16 mouse cellular contexts compared by ENCODE assay signal in the genomic region with DNA sequence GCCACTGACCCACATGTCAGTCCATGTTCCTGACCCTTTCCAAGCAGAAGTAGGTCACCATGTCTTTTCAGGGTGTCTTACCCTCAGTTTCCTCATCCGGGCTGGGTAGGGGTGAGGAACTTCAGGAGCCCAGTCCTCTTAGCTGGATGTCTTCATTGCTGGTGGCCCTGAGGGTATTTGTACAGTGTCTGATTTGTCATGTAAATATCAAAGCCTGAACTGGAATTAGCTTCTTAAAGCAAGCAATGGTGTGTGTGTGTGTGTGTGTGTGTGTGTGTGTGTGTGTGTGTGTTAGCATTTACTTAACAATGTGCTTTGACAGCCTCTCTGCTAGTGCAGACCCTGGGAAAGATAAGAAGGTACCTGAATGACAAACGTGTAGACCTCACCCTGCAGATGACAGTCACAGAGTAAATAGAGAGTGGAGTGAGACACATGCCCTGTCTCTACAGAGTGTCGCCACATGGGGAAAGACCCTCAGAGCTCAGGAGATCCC.
"Had no signal": no experiment of that assay in that cellular context is flagged by ENCODE, and none has a peak within 500 bp of the region (broad histone marks: within the 10 kb centered on the region; RNA-seq: fewer than 3 reads in every experiment).

No protein-coding gene starts in this region.

- H3K4me1 ChIP-seq: stomach, embryonic 15.5 days had no signal

- H3K4me3 ChIP-seq: midbrain, embryonic 10.5 days; midbrain, embryonic 12.5 days; midbrain, embryonic 15.5 days; myocyte; neural tube, embryonic 13.5 days; neural tube, embryonic 15.5 days; stomach, embryonic 15.5 days had no signal

- H3K27ac ChIP-seq: midbrain, embryonic 10.5 days; midbrain, embryonic 12.5 days; midbrain, embryonic 15.5 days; neural tube, embryonic 13.5 days; neural tube, embryonic 15.5 days; stomach, embryonic 15.5 days; stomach, postnatal 0 days had no signal

- ATAC-seq: midbrain, embryonic 15.5 days had no signal

- H3K27me3 ChIP-seq: midbrain, embryonic 15.5 days; stomach, embryonic 15.5 days had no signal

- H3K36me3 ChIP-seq: midbrain, embryonic 10.5 days; midbrain, embryonic 12.5 days; midbrain, embryonic 15.5 days; neural tube, embryonic 13.5 days; neural tube, embryonic 15.5 days; stomach, embryonic 15.5 days had no signal

- H3K9me3 ChIP-seq: midbrain, embryonic 10.5 days; midbrain, embryonic 12.5 days; midbrain, embryonic 15.5 days; neural tube, embryonic 13.5 days; neural tube, embryonic 15.5 days; stomach, embryonic 15.5 days had no signal

- H3K4me2 ChIP-seq: lung, embryonic 14.5 days; midbrain, embryonic 12.5 days; midbrain, embryonic 15.5 days; neural tube, embryonic 13.5 days; neural tube, embryonic 15.5 days; stomach, embryonic 15.5 days had no signal

- H3K9ac ChIP-seq: lung, embryonic 14.5 days; midbrain, embryonic 12.5 days; midbrain, embryonic 15.5 days; neural tube, embryonic 15.5 days; stomach, embryonic 15.5 days had no signal

- DNase-seq: lung, adult 18-20 months; lung, embryonic 14.5 days; lung, postnatal 10 days; lung, postnatal 4 days; right cerebral cortex, postnatal 14 days; thymus, adult 2 months; thymus, postnatal 25 days; thymus, postnatal 4 days had no signal
